Mouse (Mus musculus) heart, embryonic 12.5 days (tissue): ENCODE data around the gene Fndc8. TPM values are rescaled to one million over a fixed set of nuclear protein-coding genes. Genes with fewer than 3 reads are reported as not detected.

Experiments
- ATAC-seq: fragments of 200-750 bp; cut with Nextera tagmentation; 2 replicates; pipeline ENCODE4 v1.8.0; 2017; ENCODE audit warnings: moderate TSS enrichment, moderate library complexity; ENCODE audit not compliant: insufficient number of reproducible peaks, low FRiP score
- H3K27ac ChIP-seq: fragments of 300-500 bp; sonication (generic); 2 replicates; pipeline ENCODE4 v1.5.1; 2016; ENCODE audit warnings: mild to moderate bottlenecking, moderate library complexity; ENCODE audit not compliant: poor library complexity, severe bottlenecking
- H3K27me3 ChIP-seq: fragments of 300-500 bp; sonication (generic); replicated peaks from 2 replicates; pipeline ENCODE4 v1.6.1; 2016; ENCODE audit warnings: mild to moderate bottlenecking, moderate library complexity
- H3K36me3 ChIP-seq: fragments of 300-500 bp; sonication (generic); 2 replicates; pipeline ENCODE4 v1.6.1; 2016; ENCODE audit warnings: mild to moderate bottlenecking, moderate library complexity
- H3K4me1 ChIP-seq: fragments of 300-500 bp; sonication (generic); replicated peaks from 2 replicates; pipeline ENCODE4 v1.6.1; 2016; ENCODE audit warnings: mild to moderate bottlenecking
- H3K4me2 ChIP-seq: fragments of 300-500 bp; sonication (generic); 2 replicates; pipeline ENCODE4 v1.6.1; 2016; ENCODE audit warnings: mild to moderate bottlenecking, moderate library complexity
- H3K4me3 ChIP-seq: fragments of 300-500 bp; sonication (generic); 2 replicates; pipeline ENCODE4 v1.5.1; 2016; ENCODE audit warnings: mild to moderate bottlenecking
- H3K9ac ChIP-seq: fragments of 300-500 bp; sonication (generic); 2 replicates; pipeline ENCODE4 v1.6.1; 2016; ENCODE audit warnings: mild to moderate bottlenecking, moderate library complexity
- H3K9me3 ChIP-seq: fragments of 300-500 bp; sonication (generic); replicated peaks from 2 replicates; pipeline ENCODE4 v1.6.1; 2016; ENCODE audit warnings: mild to moderate bottlenecking, moderate library complexity
- WGBS: fragments of 180-500 bp; shearing (Covaris S2); methylation state at CpG from one replicate; pipeline ENCODE4 v1.1.7; 2016; 5-methylcytosine and 5-hydroxymethylcytosine counted together
- polyA plus RNA-seq: library from polyadenylated mRNA; unstranded; fragments of >200 nt; fragmentation: Nextera tagmentation; extraction: Ambion mirVana; gene quantifications from 2 replicates; pipeline ENCODE4 v1.2.1, GENCODE M21; 2016

Fndc8 gene
- polyA plus RNA-seq, 1 experiment from 2014 or later, result 0.10 TPM

- H3K27me3 ChIP-seq, result no peaks in the 10 kb centered on the region; the same call in 1 of the 2 replicates
- peak within 1 kb of the TSS; percentile 74 for H3K4me3 ChIP-seq
- no peaks in the 10 kb centered on the region for H3K36me3 ChIP-seq
- peak within 1 kb of the TSS; percentile 62 for H3K27ac ChIP-seq
- H3K9me3 ChIP-seq, result no peaks in the 10 kb centered on the region
- H3K9ac ChIP-seq, result peak within 1 kb of the TSS; percentile 80
- 0% methylated on average over 26 of the region's 26 CpGs for WGBS
- H3K4me1 ChIP-seq, result peaks cover 17% of the 10 kb centered on the region
- peak within 1 kb of the TSS; percentile 92 for H3K4me2 ChIP-seq
- ATAC-seq, result peak; percentile 93
These were observed 1.6 kb upstream of the Fndc8 start, which contains the start of gene Rad51d for GRCm38 (mm10) chr11:82890342-82890762. Rad51d (minus strand) TSS chr11:82890614.

DNA sequence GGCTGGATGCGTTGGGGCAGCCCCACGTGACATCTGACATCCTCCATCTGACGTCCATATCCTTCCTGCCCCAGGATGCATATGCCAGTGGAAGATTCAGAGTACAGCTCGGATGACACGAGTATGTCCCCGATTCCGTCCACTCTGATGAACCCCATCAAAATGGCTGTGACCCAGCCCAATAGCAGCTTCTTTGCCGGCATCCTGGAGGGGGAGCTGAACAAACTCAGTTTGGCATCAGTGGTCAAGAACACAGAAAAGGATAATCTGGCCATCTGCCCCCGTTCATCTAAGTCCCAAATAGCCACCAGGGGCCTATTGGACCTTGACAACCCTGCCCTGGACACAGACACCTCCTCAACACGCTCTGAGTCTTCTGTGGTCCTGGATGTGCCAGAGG is 5.6 kb downstream of the Fndc8 start:
- H3K27me3 ChIP-seq, result no peaks in the 10 kb centered on the region
- 79% methylated on average over 10 of the region's 10 CpGs for WGBS
- H3K4me3 ChIP-seq, result no peak overlapping the region
- peaks cover 44% of the 10 kb centered on the region for H3K36me3 ChIP-seq
- no peak overlapping the region for H3K9ac ChIP-seq
- H3K9me3 ChIP-seq, result no peaks in the 10 kb centered on the region
- H3K27ac ChIP-seq, result no peak overlapping the region
- ATAC-seq, result no peak
- no peak overlapping the region for H3K4me2 ChIP-seq
- H3K4me1 ChIP-seq, result no peaks in the 10 kb centered on the region

GRCm38 (mm10) chr11:82899720-82900119 is 7.8 kb downstream of the Fndc8 start:
- ATAC-seq, result no peak
- peaks cover 66% of the 10 kb centered on the region for H3K36me3 ChIP-seq

DNA sequence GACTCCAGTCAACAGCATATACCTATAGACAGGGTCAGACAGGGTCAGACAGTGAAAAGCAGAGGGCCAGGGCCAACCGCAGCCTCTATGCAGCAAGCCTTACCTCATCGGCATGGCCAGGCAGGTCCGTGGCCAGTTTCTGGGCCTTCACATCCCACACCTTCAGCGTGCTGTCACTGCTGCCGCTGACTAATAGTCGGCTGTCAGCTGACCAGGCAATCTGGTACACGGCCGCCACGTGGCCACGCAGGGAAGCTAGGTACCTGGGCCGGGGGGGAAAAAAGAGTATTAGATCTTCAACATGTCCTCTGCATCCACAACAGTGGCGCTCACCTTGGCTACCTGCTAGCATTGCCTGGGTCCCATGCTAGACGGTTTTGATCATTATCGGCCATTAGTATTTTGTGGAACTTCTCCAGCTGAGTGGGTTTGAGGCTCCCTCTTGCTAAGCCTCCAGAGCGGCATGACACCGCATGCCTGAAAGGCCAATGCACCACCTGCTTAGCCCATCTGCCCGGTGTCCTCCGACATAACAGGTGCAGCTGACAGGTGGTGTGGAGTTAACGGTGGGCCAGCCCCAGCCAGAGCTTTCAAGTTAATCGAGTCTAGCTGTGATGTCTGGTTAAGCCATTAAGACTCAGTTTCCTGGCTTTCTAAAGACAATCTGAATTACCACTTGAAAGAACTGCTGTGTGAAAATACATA is 9.8 kb downstream of the Fndc8 start:
- Histone ChIP-seq H3K4me1 (no peaks in the 10 kb centered on the region), H3K27ac (no peak overlapping the region), H3K27me3 (no peaks in the 10 kb centered on the region), H3K4me2 (no peak overlapping the region), H3K36me3 (peaks cover 86% of the 10 kb centered on the region), H3K9me3 (no peaks in the 10 kb centered on the region), H3K9ac (no peak overlapping the region), H3K4me3 (no peak overlapping the region)
- no peak for ATAC-seq
- WGBS, result 95% methylated on average over 20 of the region's 20 CpGs

More at GRCm38 (mm10) chr11:82899720-82900119, 7.8 kb downstream of the Fndc8 start:
- H3K27me3 ChIP-seq, result no peaks in the 10 kb centered on the region
- no peaks in the 10 kb centered on the region for H3K9me3 ChIP-seq
- 90% methylated on average over 5 of the region's 5 CpGs for WGBS
- no peak overlapping the region for H3K27ac ChIP-seq
- no peak overlapping the region for H3K9ac ChIP-seq
- no peaks in the 10 kb centered on the region for H3K4me1 ChIP-seq
- H3K4me2 ChIP-seq, result no peak overlapping the region
- no peak overlapping the region for H3K4me3 ChIP-seq

DNA sequence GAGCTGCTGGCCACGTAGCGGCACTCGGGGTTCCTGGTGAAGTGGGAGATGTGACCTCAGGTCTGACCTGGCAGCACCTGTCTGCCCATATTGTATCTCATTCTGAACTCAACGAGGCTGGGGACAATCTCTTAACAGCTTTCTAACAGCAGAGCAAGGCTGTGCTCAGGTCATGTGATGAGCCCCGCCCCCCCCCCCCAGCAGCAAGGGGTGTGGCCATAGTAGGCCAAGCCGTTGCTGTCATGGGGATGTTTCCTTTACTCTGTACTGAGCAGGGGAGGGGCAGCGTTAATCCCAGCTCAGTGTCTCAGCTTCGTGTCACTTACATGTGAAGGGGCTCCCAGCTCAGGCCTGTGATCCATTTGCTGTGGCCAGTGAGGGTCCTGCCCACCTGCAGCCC is 13.0 kb downstream of the Fndc8 start:
- Histone ChIP-seq H3K4me1 (peaks cover 16% of the 10 kb centered on the region), H3K9me3 (no peaks in the 10 kb centered on the region), H3K27ac (no peak overlapping the region), H3K27me3 (no peaks in the 10 kb centered on the region), H3K4me3 (no peak overlapping the region), H3K4me2 (no peak overlapping the region), H3K9ac (no peak overlapping the region), H3K36me3 (peaks cover 68% of the 10 kb centered on the region)
- no peak for ATAC-seq
- 59% methylated on average over 8 of the region's 8 CpGs for WGBS

GRCm38 (mm10) chr11:82905816-82906215 is 13.9 kb downstream of the Fndc8 start:
- ATAC-seq, result no peak
- Histone ChIP-seq H3K4me2 (no peak overlapping the region), H3K9ac (no peak overlapping the region), H3K4me3 (no peak overlapping the region), H3K36me3 (peaks cover 59% of the 10 kb centered on the region), H3K4me1 (peaks cover 25% of the 10 kb centered on the region), H3K9me3 (no peaks in the 10 kb centered on the region), H3K27ac (no peak overlapping the region), H3K27me3 (no peaks in the 10 kb centered on the region)
- 92% methylated on average over 5 of the region's 5 CpGs for WGBS

DNA sequence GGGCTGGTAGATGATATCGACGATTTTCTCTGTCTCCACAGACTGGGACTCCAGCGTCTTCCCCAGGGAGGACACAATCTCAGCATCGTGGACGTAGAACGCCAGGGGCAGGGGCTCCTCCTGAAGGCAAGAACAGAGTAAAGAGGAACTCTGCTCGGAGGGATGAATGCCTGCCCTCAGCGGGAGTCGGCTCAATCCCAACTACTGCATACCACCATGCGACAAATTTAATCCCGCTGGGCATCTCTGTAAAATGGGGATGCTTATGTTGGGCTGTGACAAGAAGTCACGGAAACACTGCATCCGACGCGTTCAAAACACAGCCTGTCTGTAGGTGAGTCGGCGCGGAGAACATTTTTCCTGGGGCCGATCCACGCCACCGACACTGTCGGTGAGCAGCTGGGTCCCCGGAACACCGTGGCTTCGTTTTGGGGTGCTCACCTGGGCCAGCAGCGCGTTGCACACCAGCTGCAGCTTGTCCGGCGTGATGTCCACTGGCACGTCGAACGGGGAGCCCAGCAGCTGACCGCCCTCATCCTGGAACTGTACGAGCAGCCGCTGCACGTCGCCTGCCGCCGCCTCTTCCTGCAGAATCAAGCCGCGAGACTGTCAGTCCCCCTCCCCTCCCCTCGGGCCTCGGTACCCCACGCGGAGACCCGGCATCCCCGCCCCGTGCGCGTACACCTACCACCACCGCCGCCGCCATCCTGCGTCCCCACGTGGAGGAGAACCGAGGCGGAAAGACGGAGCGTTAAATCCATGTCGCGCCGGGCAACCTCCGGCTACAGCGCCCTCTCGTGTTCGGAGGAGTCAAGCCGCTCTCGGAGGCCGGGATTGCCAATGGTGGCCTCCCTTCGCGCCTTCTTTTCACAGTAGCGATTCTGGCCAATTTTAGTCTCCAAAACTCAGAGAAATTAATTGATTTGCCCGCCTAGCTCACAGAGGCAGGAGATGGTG is 16.0 kb downstream of the Fndc8 start, which contains the start of gene Nle1:
Nle1 (minus strand) TSS at position 761 of the 957 bp plus-strand sequence.
- peak within 1 kb of the TSS; percentile 81 for H3K4me2 ChIP-seq
- H3K27me3 ChIP-seq, result no peaks in the 10 kb centered on the region
- H3K4me3 ChIP-seq, result peak within 1 kb of the TSS; percentile 90
- H3K9me3 ChIP-seq, result no peaks in the 10 kb centered on the region
- H3K36me3 ChIP-seq, result peaks cover 38% of the 10 kb centered on the region
- peak within 1 kb of the TSS; percentile 90 for H3K9ac ChIP-seq
- H3K4me1 ChIP-seq, result peaks cover 37% of the 10 kb centered on the region
- 1% methylated on average over 73 of the region's 73 CpGs for WGBS
- ATAC-seq, result peak; percentile 36; the same call in 1 of the 2 replicates
- H3K27ac ChIP-seq, result no peak within 1 kb of the TSS

- Histone ChIP-seq H3K27ac (no peak overlapping the region), H3K4me3 (peak overlapping the region; percentile 90), H3K27me3 (no peaks in the 10 kb centered on the region), H3K4me1 (peaks cover 44% of the 10 kb centered on the region), H3K36me3 (peaks cover 34% of the 10 kb centered on the region), H3K9me3 (no peaks in the 10 kb centered on the region), H3K4me2 (peak overlapping the region; percentile 81), H3K9ac (peak overlapping the region; percentile 47)
- ATAC-seq, result no peak
- WGBS, result 58% methylated on average over 10 of the region's 10 CpGs
These were observed 16.7 kb downstream of the Fndc8 start for GRCm38 (mm10) chr11:82908608-82908989.

GRCm38 (mm10) chr11:82910250-82910649 is 18.3 kb downstream of the Fndc8 start, which contains the start of gene Unc45b:
Unc45b (plus strand) TSS chr11:82910550.
- H3K4me2 ChIP-seq, result peak within 1 kb of the TSS; percentile 85

DNA sequence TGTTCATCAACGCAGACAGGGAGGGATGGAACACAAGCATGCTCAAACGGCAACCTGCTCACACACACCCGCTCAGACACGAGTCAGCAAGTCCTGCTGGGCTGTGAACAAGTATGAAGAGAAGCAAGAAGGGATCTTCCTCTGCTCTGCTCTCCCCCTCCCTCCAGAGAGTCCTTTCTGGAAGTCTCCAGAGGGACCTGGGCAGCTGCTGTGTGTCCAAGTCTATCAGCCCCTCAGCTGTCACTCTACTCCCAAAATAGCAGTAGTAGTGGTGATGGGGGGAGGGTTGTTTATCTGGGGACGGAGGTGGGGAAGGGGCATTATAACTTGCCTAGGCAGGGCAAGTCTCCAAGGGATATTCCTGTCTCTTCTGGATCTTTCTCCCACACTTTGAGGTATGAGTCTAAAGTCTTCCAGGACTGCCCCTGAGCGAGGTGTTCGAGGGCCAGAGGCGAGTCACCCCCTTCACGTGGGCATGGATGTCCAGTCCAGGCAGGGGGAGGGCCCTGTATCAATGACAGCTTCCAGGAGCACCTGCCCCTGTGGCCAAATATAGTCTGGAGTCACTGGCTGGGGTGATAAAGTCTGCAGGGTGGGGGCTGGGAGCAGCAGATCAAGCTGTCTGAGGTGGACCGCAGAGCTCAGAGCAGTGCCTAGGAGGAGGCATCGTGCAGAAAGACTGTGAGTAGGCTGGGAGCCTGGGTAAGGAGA is 18.9 kb downstream of the Fndc8 start:
- Histone ChIP-seq H3K36me3 (peaks cover 18% of the 10 kb centered on the region), H3K9ac (peak overlapping the region; percentile 87), H3K27ac (peak overlapping the region; percentile 99), H3K4me1 (peaks cover 61% of the 10 kb centered on the region), H3K27me3 (no peaks in the 10 kb centered on the region), H3K4me3 (peak overlapping the region; percentile 61), H3K4me2 (peak overlapping the region; percentile 85), H3K9me3 (no peaks in the 10 kb centered on the region)
- peak; percentile 81 for ATAC-seq
- 16% methylated on average over 11 of the region's 11 CpGs for WGBS

More at GRCm38 (mm10) chr11:82910250-82910649, 18.3 kb downstream of the Fndc8 start, which contains the start of gene Unc45b:
- Histone ChIP-seq H3K4me1 (peaks cover 59% of the 10 kb centered on the region), H3K27me3 (no peaks in the 10 kb centered on the region), H3K4me3 (peak within 1 kb of the TSS; percentile 61), H3K9ac (peak within 1 kb of the TSS; percentile 87), H3K27ac (peak within 1 kb of the TSS; percentile 99), H3K36me3 (peaks cover 19% of the 10 kb centered on the region), H3K9me3 (no peaks in the 10 kb centered on the region)
- no peak for ATAC-seq
- WGBS, result 61% methylated on average over 4 of the region's 4 CpGs
